Mouse (Mus musculus): ENCODE data around the gene Ebf4. TPM values are rescaled to one million over a fixed set of nuclear protein-coding genes. Genes with fewer than 3 reads are reported as not detected.

Ebf4 gene
- total RNA-seq, 2 experiments from 2014 or later = 11.7 to 16.5 TPM

Other genes with a start within 250 kb of the Ebf4 start
- under 1 TPM; 0.36 to 0.60 TPM for gene Tgm6, start 182.8 kb upstream of the Ebf4 start, total RNA-seq (2021)
- 100 to 1,000 TPM; 131 to 148 TPM for gene Snrpb, start 115.8 kb upstream of the Ebf4 start, total RNA-seq (2021)
- not detected for gene Tmc2, start 100.0 kb upstream of the Ebf4 start, total RNA-seq (2021)
- gene Nop56, start 20.7 kb upstream of the Ebf4 start, total RNA-seq (2021) = 100 to 1,000 TPM; 187 to 188 TPM
- 100 to 1,000 TPM; 143 to 150 TPM for gene Idh3b, start 10.6 kb upstream of the Ebf4 start, total RNA-seq (2021)
- 10 to 100 TPM; 25.2 to 26.4 TPM for gene Cpxm1, start 102.4 kb downstream of the Ebf4 start, total RNA-seq (2021)
- not detected for gene Gm28372, start 110.1 kb downstream of the Ebf4 start, total RNA-seq (2021)
- gene 1700020A23Rik, start 110.1 kb downstream of the Ebf4 start, total RNA-seq (2021) = not detected
- gene Tmem239, start 111.3 kb downstream of the Ebf4 start, total RNA-seq (2021) = not detected
- gene Vps16, start 129.2 kb downstream of the Ebf4 start, total RNA-seq (2021) = 100 to 1,000 TPM in 1 of 2 experiments, 10 to 100 TPM in 1; 96.4 to 113 TPM
- gene Pced1a, start 129.5 kb downstream of the Ebf4 start, total RNA-seq (2021) = 10 to 100 TPM; 31.7 to 33.2 TPM
- 100 to 1,000 TPM; 243 to 247 TPM for gene Ptpra, start 155.1 kb downstream of the Ebf4 start, total RNA-seq (2021)